In the genomic region with DNA sequence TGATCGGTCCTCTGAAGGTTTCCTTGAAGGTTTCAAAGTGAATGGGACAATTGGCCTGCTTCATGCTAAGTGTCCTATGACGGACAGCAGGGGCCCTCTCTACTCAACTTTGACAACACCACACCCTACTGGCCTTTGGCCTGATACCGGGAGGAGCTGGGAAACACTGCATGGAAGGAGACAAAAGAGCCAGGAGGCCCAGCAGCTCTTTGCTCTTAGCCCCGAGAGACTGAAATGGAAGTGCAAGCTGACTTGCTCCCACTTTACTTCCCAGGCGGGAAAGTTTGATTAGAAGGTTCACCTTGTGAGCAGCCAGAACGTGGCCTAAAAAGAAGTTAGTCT, we compare ENCODE assay signal across 12 mouse cellular contexts. TPM values are rescaled to one million over a fixed set of nuclear protein-coding genes. Genes with fewer than 3 reads are reported as not detected.
DNase-seq lines count a peak whose midpoint lies in the region; TF ChIP-seq lines count a peak whose summit lies in the region.
"Had no signal": no experiment of that assay in that cellular context is flagged by ENCODE, and none has a peak within 500 bp of the region (broad histone marks: within the 10 kb centered on the region; RNA-seq: fewer than 3 reads in every experiment).

No protein-coding gene starts in this region.

- TF ChIP-seq POLR2A in kidney, adult 2 months (IDR thresholded peaks at IDR 0.05; ENCODE audit: low read depth, low read length) = no peak
- no peak for TF ChIP-seq POLR2A in spleen, adult 2 months (IDR thresholded peaks at IDR 0.05; ENCODE audit: low read depth, low read length)

- H3K36me3 ChIP-seq in kidney, adult 2 months (ENCODE audit: control insufficient read depth, insufficient read depth, low read length) = no peaks in the 10 kb centered on the region
- no peaks in the 10 kb centered on the region for H3K36me3 ChIP-seq in spleen, adult 2 months (ENCODE audit: control insufficient read depth, insufficient read depth, low read length)
- no peaks in the 10 kb centered on the region for H3K36me3 ChIP-seq in embryonic facial prominence, embryonic 10.5 days (replicated peaks)

- TF ChIP-seq CTCF in kidney, adult 2 months (conservative IDR thresholded peaks at IDR 0.05; ENCODE audit: insufficient read depth, insufficient read length, low read depth, low read length) = no peak; the same call in 1 of the 2 replicates
- TF ChIP-seq CTCF in spleen, adult 2 months (IDR thresholded peaks at IDR 0.05; ENCODE audit: extremely low read depth, insufficient read depth, insufficient read length, insufficient replicate concordance) = peak; percentile 1; the same call in 1 of the 2 replicates

- H3K27me3 ChIP-seq in kidney, adult 2 months (replicated peaks; ENCODE audit: control insufficient read depth, insufficient read depth, low read length) = no peaks in the 10 kb centered on the region
- H3K27me3 ChIP-seq in spleen, adult 2 months (ENCODE audit: control insufficient read depth, insufficient read depth, low read length) = peaks cover 2% of the 10 kb centered on the region; the same call in 1 of the 2 replicates
- peaks cover 54% of the 10 kb centered on the region for H3K27me3 ChIP-seq in embryonic facial prominence, embryonic 10.5 days (replicated peaks; ENCODE audit: low read depth, poor library complexity, severe bottlenecking)

- H3K4me3 ChIP-seq in kidney, adult 2 months (ENCODE audit: insufficient read depth, low read depth, low read length) = no peak overlapping the region
- no peak overlapping the region for H3K4me3 ChIP-seq in spleen, adult 2 months (ENCODE audit: extremely low read depth, insufficient read depth, insufficient read length)
- H3K4me3 ChIP-seq in embryonic facial prominence, embryonic 10.5 days = no peak overlapping the region

- 59% methylated on average over 6 of the region's 6 CpGs for WGBS in kidney, adult 2 months
- 69% methylated on average over 6 of the region's 6 CpGs for WGBS in spleen, adult 2 months
- 25% methylated on average over 6 of the region's 6 CpGs for WGBS in embryonic facial prominence, embryonic 10.5 days

- no peaks in the 10 kb centered on the region for H3K4me1 ChIP-seq in kidney, adult 2 months (ENCODE audit: control insufficient read depth, insufficient read depth, low read length)
- H3K4me1 ChIP-seq in spleen, adult 2 months (ENCODE audit: control insufficient read depth, insufficient read depth, insufficient read length) = no peaks in the 10 kb centered on the region
- peaks cover 27% of the 10 kb centered on the region for H3K4me1 ChIP-seq in embryonic facial prominence, embryonic 10.5 days

- H3K27ac ChIP-seq in kidney, adult 2 months (ENCODE audit: insufficient read depth, low read depth, low read length) = no peak overlapping the region
- H3K27ac ChIP-seq in spleen, adult 2 months (ENCODE audit: insufficient read depth, low read length) = no peak overlapping the region
- no peak overlapping the region for H3K27ac ChIP-seq in embryonic facial prominence, embryonic 10.5 days (replicated peaks)

- H3K9me3 ChIP-seq in embryonic facial prominence, embryonic 10.5 days = no peaks in the 10 kb centered on the region

- peak; percentile 9 for DNase-seq in kidney, adult 2 months
- no peak for DNase-seq in kidney, adult 18-20 months
- peak in 1 of 2 experiments; percentile 22 for DNase-seq in spleen, adult 2 months (ENCODE audit: low read depth in 1 of 2, low spot score in 2 of 2)
- DNase-seq in spleen, postnatal 14 days (ENCODE audit: low spot score in 2 of 2) = no peak
- DNase-seq in embryonic facial prominence, embryonic 10.5 days (ENCODE audit: low spot score) = peak; percentile 20
- DNase-seq in thymus, postnatal 0 days (ENCODE audit: low spot score) = no peak
- DNase-seq in layer of hippocampus, adult 9-11 months = no peak
- DNase-seq: adrenal gland, adult 8-10 months; gastrocnemius, postnatal 36 days; lung, postnatal 10 days; right cerebral cortex, postnatal 14 days; thymus, postnatal 4 days had no signal

RNA-seq across cellular contexts. Expression of gene Cacna1e, which starts 0.9 kb away (rescaled TPM):
- polyA plus RNA-seq in kidney, adult 2 months (2012; rRNA removed) = 0.08 and 0.28 TPM in 2 replicates
- polyA plus RNA-seq in spleen, adult 2 months (2012; rRNA removed) = 4.5 and 7.0 TPM in 2 replicates
- polyA plus RNA-seq in embryonic facial prominence, embryonic 10.5 days (2016; fragmentation: Nextera tagmentation; extraction: Ambion mirVana) = 0.72 and 1.0 TPM in 2 replicates
- polyA plus RNA-seq in thymus, postnatal 0 days (2015; fragmentation: Nextera tagmentation; extraction: Ambion mirVana) = 3.0 and 6.3 TPM in 2 replicates

Comparison
In these comparisons a context has a peak if more than half of its experiments do, and no peak if none do; other contexts are left out.
1. DNase-seq: peak in kidney, adult 2 months (single experiment) and embryonic facial prominence, embryonic 10.5 days (single experiment); none in kidney, adult 18-20 months (single experiment), spleen, postnatal 14 days (0 of 2), thymus, postnatal 0 days (single experiment) and layer of hippocampus, adult 9-11 months (single experiment).